Mouse (Mus musculus) liver, embryonic 14.5 days (tissue): ENCODE results near the gene Fam117b. TPM values are rescaled to one million over a fixed set of nuclear protein-coding genes. Genes with fewer than 3 reads are reported as not detected.

Experiments used
- ATAC-seq: fragments of 200-750 bp; cut with Nextera tagmentation; 2 replicates; pipeline ENCODE4 v1.8.0; 2017; ENCODE audit warnings: moderate number of reproducible peaks, mild to moderate bottlenecking, moderate library complexity; ENCODE audit not compliant: insufficient read depth
- DNase-seq, 3 experiments: peaks; one replicate each; pipeline ENCODE4 v3.0.0-alpha.2; 2012 to 2013; ENCODE audit warnings: low read depth in 3 of 3, low spot score in 3 of 3
- H3K27ac ChIP-seq: fragments of 300-500 bp; sonication (generic); 2 replicates; pipeline ENCODE4 v1.5.1; 2014; ENCODE audit warnings: moderate library complexity, mild to moderate bottlenecking, control low read depth, inconsistent platforms
- H3K27me3 ChIP-seq: fragments of 300-500 bp; sonication (generic); 2 replicates; pipeline ENCODE4 v1.6.1; 2014; ENCODE audit warnings: mild to moderate bottlenecking, low read length, moderate library complexity; ENCODE audit not compliant: control insufficient read depth, insufficient read depth
- H3K36me3 ChIP-seq: fragments of 300-500 bp; sonication (generic); replicated peaks from 2 replicates; pipeline ENCODE4 v1.6.1; 2014; ENCODE audit warnings: low read depth; ENCODE audit not compliant: control insufficient read depth, insufficient read depth
- H3K4me1 ChIP-seq, 2 experiments: fragments of 200-500 bp in 1 of 2; fragments of 300-500 bp in 1 of 2; sonication (generic) in 1 of 2; replicated peaks; 2 replicates each; pipeline ENCODE4 v1.6.1; 2012 to 2014; ENCODE audit warnings: antibody characterized with exemption in 1 of 2, inconsistent platforms in 1 of 2, low read length in 1 of 2; ENCODE audit not compliant: control insufficient read depth in 2 of 2, insufficient read depth in 2 of 2
- H3K4me2 ChIP-seq: fragments of 300-500 bp; sonication (generic); 2 replicates; pipeline ENCODE4 v1.6.1; 2014; ENCODE audit warnings: low read depth, mild to moderate bottlenecking, control low read depth, moderate library complexity
- H3K4me3 ChIP-seq, 2 experiments: fragments of 200-500 bp in 1 of 2; fragments of 300-500 bp in 1 of 2; sonication (generic) in 1 of 2; 2 replicates each; pipeline ENCODE4 v1.5.1; 2012 to 2014; ENCODE audit warnings: low read depth in 2 of 2, low read length in 2 of 2, mild to moderate bottlenecking in 2 of 2, control low read depth in 1 of 2, inconsistent platforms in 1 of 2, moderate library complexity in 1 of 2; ENCODE audit not compliant: insufficient read depth in 1 of 2
- H3K9ac ChIP-seq: fragments of 300-500 bp; sonication (generic); replicated peaks from 2 replicates; pipeline ENCODE4 v1.6.1; 2014; ENCODE audit warnings: mild to moderate bottlenecking, control low read depth, moderate library complexity
- H3K9me3 ChIP-seq: fragments of 300-500 bp; sonication (generic); 2 replicates; pipeline ENCODE4 v1.6.1; 2016; ENCODE audit warnings: low read length, mixed read lengths; ENCODE audit not compliant: control insufficient read depth
- CTCF ChIP-seq: IDR thresholded peaks from 2 replicates; pipeline ENCODE4 v1.5.1; 2016; ENCODE audit warnings: antibody characterized with exemption, low read depth, control low read depth
- EP300 ChIP-seq: IDR thresholded peaks from 2 replicates; pipeline ENCODE4 v1.6.1; 2016; ENCODE audit warnings: antibody characterized with exemption, low read depth
- WGBS: fragments of 180-500 bp; shearing (Covaris S2); extraction: QIAGEN DNeasy Blood & Tissue Kit; methylation state at CpG from one replicate; pipeline ENCODE4 v1.1.7; 2014; ENCODE audit not compliant: insufficient replicate concordance; 5-methylcytosine and 5-hydroxymethylcytosine counted together
- polyA plus RNA-seq, 2 experiments: library from polyadenylated mRNA; depleted of rRNA in 1 of 2; stranded (reverse) in 1 of 2; unstranded in 1 of 2; fragments of >200 nt; fragmentation: Nextera tagmentation in 1 of 2; extraction: Ambion mirVana in 1 of 2; gene quantifications; 2 replicates each; pipeline versions ENCODE4 v1.2.1 to v1.2.3; 2012 to 2014

Fam117b gene
- polyA plus RNA-seq, 2 experiments, result 2.6 to 2.8 TPM

DNA sequence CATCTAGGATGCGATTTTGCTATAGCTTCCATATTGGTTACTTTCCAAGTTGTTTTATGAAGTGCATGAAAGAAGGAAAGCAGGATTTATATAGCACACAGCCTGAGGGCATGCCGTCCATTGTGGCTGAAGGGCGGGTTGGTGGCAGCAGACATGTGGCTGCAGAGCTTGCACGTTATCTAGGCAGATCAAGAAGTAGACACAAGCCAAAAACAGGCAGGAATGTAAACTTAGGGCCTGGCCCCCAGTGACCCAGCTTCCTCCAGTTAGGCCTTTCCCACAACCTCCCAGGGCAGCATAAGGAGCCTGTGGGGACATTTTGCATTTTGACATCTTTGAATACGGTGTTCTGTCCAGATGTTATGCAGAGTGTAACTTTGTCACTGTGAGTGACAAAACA lies 31.0 kb downstream of the Fam117b start:
- no peak overlapping the region for H3K4me2 ChIP-seq
- DNase-seq, result no peak
- 39% methylated on average over 5 of the region's 5 CpGs for WGBS
- no peak overlapping the region for H3K9ac ChIP-seq
- no peak overlapping the region for H3K4me3 ChIP-seq
- H3K27ac ChIP-seq, result no peak overlapping the region
- TF ChIP-seq CTCF (no peak), EP300 (no peak)
- H3K27me3 ChIP-seq, result no peaks in the 10 kb centered on the region
- H3K9me3 ChIP-seq, result no peaks in the 10 kb centered on the region
- no peak for ATAC-seq
- H3K36me3 ChIP-seq, result no peaks in the 10 kb centered on the region
- peaks cover 0 to 14% of the 10 kb centered on the region in 2 experiments; a peak in 3 of 4 replicates for H3K4me1 ChIP-seq

- peaks cover 0 to 11% of the 10 kb centered on the region in 2 experiments; a peak in 3 of 4 replicates for H3K4me1 ChIP-seq
- ATAC-seq, result no peak
- no peak overlapping the region for H3K4me3 ChIP-seq
- no peak overlapping the region for H3K9ac ChIP-seq
- H3K36me3 ChIP-seq, result no peaks in the 10 kb centered on the region
- H3K27me3 ChIP-seq, result no peaks in the 10 kb centered on the region
- no peaks in the 10 kb centered on the region for H3K9me3 ChIP-seq
- 31% methylated on average over 1 of the region's 1 CpGs for WGBS
- H3K27ac ChIP-seq, result no peak overlapping the region
- no peak for TF ChIP-seq CTCF
- H3K4me2 ChIP-seq, result no peak overlapping the region
- no peak for DNase-seq
Measured at GRCm38 (mm10) chr1:59945969-59946368, 33.2 kb downstream of the Fam117b start.

- WGBS, result 94% methylated on average over 4 of the region's 4 CpGs
Measured at GRCm38 (mm10) chr1:59947509-59947908, 34.7 kb downstream of the Fam117b start.

DNA sequence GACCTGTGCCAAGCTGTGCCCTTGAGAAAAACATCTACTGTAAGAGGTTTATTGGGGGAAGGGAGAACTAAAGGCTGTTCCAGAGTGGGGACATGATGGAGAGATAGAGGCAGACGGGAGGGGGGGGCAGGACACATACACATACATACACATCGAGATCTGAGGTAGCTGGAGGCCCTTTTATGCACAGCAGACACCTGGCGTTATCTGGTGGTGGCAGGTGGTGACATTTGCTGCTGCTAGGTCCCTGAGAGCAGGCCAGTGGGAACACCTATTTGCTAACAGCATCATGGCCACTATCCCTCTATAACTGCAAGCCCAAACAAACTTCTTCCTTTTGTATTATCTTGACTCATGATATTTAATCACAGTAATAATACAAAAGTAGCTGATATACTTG lies 44.4 kb downstream of the Fam117b start:
- Histone ChIP-seq H3K36me3 (no peaks in the 10 kb centered on the region), H3K9ac (no peak overlapping the region), H3K27ac (no peak overlapping the region), H3K4me1 (peaks cover 5 to 6% of the 10 kb centered on the region in 2 experiments; a peak in 3 of 4 replicates), H3K27me3 (no peaks in the 10 kb centered on the region), H3K4me3 (no peak overlapping the region), H3K9me3 (no peaks in the 10 kb centered on the region), H3K4me2 (no peak overlapping the region)
- TF ChIP-seq EP300, result no peak
- no peak for TF ChIP-seq CTCF
- ATAC-seq (no peak), DNase-seq (no peak)
- 38% methylated on average over 3 of the region's 3 CpGs for WGBS

More at GRCm38 (mm10) chr1:59947509-59947908, 34.7 kb downstream of the Fam117b start:
- H3K4me3 ChIP-seq, result no peak overlapping the region
- TF ChIP-seq CTCF (no peak), EP300 (no peak)
- H3K9me3 ChIP-seq, result no peaks in the 10 kb centered on the region
- ATAC-seq (no peak), DNase-seq (no peak)
- no peaks in the 10 kb centered on the region for H3K27me3 ChIP-seq
- no peak overlapping the region for H3K27ac ChIP-seq
- no peak overlapping the region for H3K9ac ChIP-seq
- no peak overlapping the region for H3K4me2 ChIP-seq
- no peaks in the 10 kb centered on the region for H3K36me3 ChIP-seq
- H3K4me1 ChIP-seq, result peaks cover 0 to 7% of the 10 kb centered on the region in 2 experiments; a peak in 3 of 4 replicates

DNA sequence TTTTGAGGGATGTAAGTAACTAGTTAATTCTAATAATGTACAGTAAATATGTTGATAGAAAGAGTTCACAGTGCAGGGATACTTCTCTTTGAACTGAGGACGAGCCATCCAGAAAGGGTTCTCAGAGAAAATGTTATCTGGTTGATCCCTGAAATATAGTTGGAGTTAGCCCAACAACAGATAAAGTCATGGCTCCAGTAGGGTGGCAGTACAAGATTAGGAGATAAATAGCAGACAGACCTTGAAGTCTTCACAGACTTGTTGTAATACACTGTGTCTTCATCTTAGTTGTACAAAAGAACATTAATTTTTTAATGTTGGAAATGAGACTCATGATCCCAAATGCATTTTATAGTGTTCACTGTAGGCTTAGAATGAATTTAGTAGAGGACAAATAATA lies 47.1 kb downstream of the Fam117b start:
- H3K36me3 ChIP-seq, result no peaks in the 10 kb centered on the region
- no peak overlapping the region for H3K4me3 ChIP-seq
- H3K9me3 ChIP-seq, result no peaks in the 10 kb centered on the region
- H3K27ac ChIP-seq, result no peak overlapping the region
- 16% methylated on average over 1 of the region's 1 CpGs for WGBS
- DNase-seq, result no peak
- peaks cover 5 to 6% of the 10 kb centered on the region in 2 experiments; a peak in 3 of 4 replicates for H3K4me1 ChIP-seq
- no peak overlapping the region for H3K9ac ChIP-seq
- ATAC-seq, result 0 out of 2 replicates have a peak, but pooled peaks have one; percentile 18
- no peaks in the 10 kb centered on the region for H3K27me3 ChIP-seq
- no peak overlapping the region for H3K4me2 ChIP-seq
- TF ChIP-seq CTCF (no peak), EP300 (peak; percentile 46; the same call in 1 of the 2 replicates)
